Mouse (Mus musculus) bone marrow, adult 2 months (tissue): Measurements from ENCODE around the gene Brsk2. TPM values are rescaled to one million over a fixed set of nuclear protein-coding genes. Genes with fewer than 3 reads are reported as not detected.

ENCODE experiments used
- H3K27ac ChIP-seq: fragments of 200-500 bp; 2 replicates; pipeline ENCODE4 v1.5.1; 2012; ENCODE audit warnings: low read depth, mild to moderate bottlenecking, control low read depth, inconsistent platforms, low read length; ENCODE audit not compliant: control insufficient read depth, poor library complexity, insufficient read depth
- H3K4me1 ChIP-seq: fragments of 200-500 bp; 2 replicates; pipeline ENCODE4 v1.6.1; 2011; ENCODE audit warnings: low read length; ENCODE audit not compliant: control insufficient read depth, insufficient read depth
- H3K4me3 ChIP-seq: fragments of 200-500 bp; replicated peaks from 2 replicates; pipeline ENCODE3; 2011; ENCODE audit warnings: mild to moderate bottlenecking, low read depth, low read length, control low read depth; ENCODE audit not compliant: control insufficient read depth
- CTCF ChIP-seq: fragments of 200-500 bp; IDR thresholded peaks from 2 replicates; pipeline ENCODE4 v1.5.1; 2011; ENCODE audit warnings: low read length, control low read depth; ENCODE audit not compliant: control insufficient read depth, insufficient read depth
- POLR2A ChIP-seq: fragments of 200-500 bp; IDR thresholded peaks from 2 replicates; pipeline ENCODE4 v1.6.1; 2011; ENCODE audit warnings: low read depth, mild to moderate bottlenecking, control low read depth, low read length, borderline replicate concordance; ENCODE audit not compliant: control insufficient read depth
- WGBS: fragments of 180-500 bp; shearing (Covaris S2); methylation state at CpG from one replicate; pipeline ENCODE4 v1.1.7; 2018; 5-methylcytosine and 5-hydroxymethylcytosine counted together
- polyA plus RNA-seq: library from polyadenylated mRNA; stranded (reverse); fragments of >200 nt; gene quantifications from 2 replicates; pipeline ENCODE4 v1.2.4, GENCODE M21; 2011; ENCODE audit warnings: low replicate concordance; ENCODE audit not compliant: missing spikeins, insufficient read depth, insufficient read length

Brsk2 gene
- polyA plus RNA-seq, 1 experiment = not detected

- Histone ChIP-seq H3K4me3 (no peak overlapping the region), H3K4me1 (no peaks in the 10 kb centered on the region), H3K27ac (no peak overlapping the region)
- WGBS = 81% methylated on average over 7 of the region's 7 CpGs
- TF ChIP-seq POLR2A (no peak), CTCF (no peak)
Measured at GRCm38 (mm10) chr7:141981237-141981636, 31.7 kb downstream of the Brsk2 start.

GRCm38 (mm10) chr7:141988314-141988806 is 38.8 kb downstream of the Brsk2 start:
- H3K27ac ChIP-seq = no peak overlapping the region
- no peak overlapping the region for H3K4me3 ChIP-seq
- 88% methylated on average over 7 of the region's 7 CpGs for WGBS
- H3K4me1 ChIP-seq = no peaks in the 10 kb centered on the region
- no peak for TF ChIP-seq POLR2A
- no peak for TF ChIP-seq CTCF

- TF ChIP-seq CTCF (no peak), POLR2A (no peak)
- H3K27ac ChIP-seq = no peak overlapping the region
- no peaks in the 10 kb centered on the region for H3K4me1 ChIP-seq
- 65% methylated on average over 2 of the region's 2 CpGs for WGBS
- no peak overlapping the region for H3K4me3 ChIP-seq
Measured at GRCm38 (mm10) chr7:141991183-141991582, 41.6 kb downstream of the Brsk2 start.

- TF ChIP-seq POLR2A (no peak), CTCF (no peak)
- 76% methylated on average over 4 of the region's 4 CpGs for WGBS
- no peak overlapping the region for H3K27ac ChIP-seq
Measured at GRCm38 (mm10) chr7:141994121-141994520, 44.6 kb downstream of the Brsk2 start.

GRCm38 (mm10) chr7:142000661-142001060 is 51.1 kb downstream of the Brsk2 start:
- H3K4me1 ChIP-seq = no peaks in the 10 kb centered on the region
- H3K4me3 ChIP-seq = no peak overlapping the region
- TF ChIP-seq CTCF (no peak), POLR2A (no peak)
- 89% methylated on average over 3 of the region's 3 CpGs for WGBS
- no peak overlapping the region for H3K27ac ChIP-seq

More at GRCm38 (mm10) chr7:141994121-141994520, 44.6 kb downstream of the Brsk2 start:
- Histone ChIP-seq H3K4me3 (no peak overlapping the region), H3K4me1 (no peaks in the 10 kb centered on the region)

- no peak overlapping the region for H3K4me3 ChIP-seq
- no peaks in the 10 kb centered on the region for H3K4me1 ChIP-seq
- no peak overlapping the region for H3K27ac ChIP-seq
- 87% methylated on average over 22 of the region's 22 CpGs for WGBS
- TF ChIP-seq POLR2A = no peak
- TF ChIP-seq CTCF = no peak
Measured at GRCm38 (mm10) chr7:142001597-142002340, 52.2 kb downstream of the Brsk2 start.

- TF ChIP-seq CTCF = peak; percentile 74
- no peak for TF ChIP-seq POLR2A
- H3K4me3 ChIP-seq = no peak overlapping the region
- 57% methylated on average over 1 of the region's 1 CpGs for WGBS
- no peaks in the 10 kb centered on the region for H3K4me1 ChIP-seq
- no peak overlapping the region for H3K27ac ChIP-seq
Measured at GRCm38 (mm10) chr7:142016562-142016961, 67.0 kb downstream of the Brsk2 start.

GRCm38 (mm10) chr7:142019699-142020098 is 70.1 kb downstream of the Brsk2 start:
- 51% methylated on average over 2 of the region's 2 CpGs for WGBS
- no peak overlapping the region for H3K4me3 ChIP-seq
- no peak for TF ChIP-seq CTCF
- TF ChIP-seq POLR2A = no peak
- no peak overlapping the region for H3K27ac ChIP-seq
- H3K4me1 ChIP-seq = no peaks in the 10 kb centered on the region

GRCm38 (mm10) chr7:142020827-142021226 is 71.3 kb downstream of the Brsk2 start:
- no peak overlapping the region for H3K4me3 ChIP-seq
- 60% methylated on average over 3 of the region's 3 CpGs for WGBS
- no peak overlapping the region for H3K27ac ChIP-seq
- TF ChIP-seq POLR2A (no peak), CTCF (no peak)
- no peaks in the 10 kb centered on the region for H3K4me1 ChIP-seq
